Mouse (Mus musculus) Muller cell, postnatal 12 days (primary cell): ENCODE measurements at regions not wholly inside any gene's neighbourhood (a gene's known extent, or its start where the extent isn't known, plus 50 kb on each side); places are given as distances from the start of the nearest gene placed in this dataset.

ENCODE experiments used
- DNase-seq: peaks from one replicate; pipeline ENCODE4 v3.0.0-alpha.2; 2015; ENCODE audit errors: inconsistent ontology term

- DNase-seq: peak; percentile 44
These were observed 1060.0 kb downstream of the Serpinb8 start for GRCm38 (mm10) chr1:108649588-108650378.

GRCm38 (mm10) chr1:108671026-108671425 lies 1081.2 kb downstream of the Serpinb8 start:
- DNase-seq: no peak
